Mouse (Mus musculus) midbrain, embryonic 11.5 days (tissue): ENCODE results near the gene Gm13277. TPM values are rescaled to one million over a fixed set of nuclear protein-coding genes. Genes with fewer than 3 reads are reported as not detected.
"Not testable (repeated sequence)": the region's sequence is repeated elsewhere in the genome, so short reads cannot be mapped to it uniquely, and the experiment has no call there.

ENCODE experiments used
- ATAC-seq: fragments of 200-750 bp; cut with Nextera tagmentation; 2 replicates; pipeline ENCODE4 v1.8.0; 2017; ENCODE audit warnings: moderate TSS enrichment, moderate library complexity; ENCODE audit not compliant: low FRiP score
- DNase-seq: peaks from one replicate; pipeline ENCODE4 v3.0.0; 2015; ENCODE audit warnings: low spot score; ENCODE audit errors: missing footprints
- H3K27ac ChIP-seq: fragments of 300-500 bp; sonication (generic); 2 replicates; pipeline ENCODE4 v1.5.1; 2014; ENCODE audit warnings: low read depth, low read length
- H3K27me3 ChIP-seq: fragments of 300-500 bp; sonication (generic); 2 replicates; pipeline ENCODE4 v1.6.1; 2014; ENCODE audit warnings: mild to moderate bottlenecking, low read length, moderate library complexity, mixed read lengths; ENCODE audit not compliant: control insufficient read depth, insufficient read depth
- H3K36me3 ChIP-seq: fragments of 300-500 bp; sonication (generic); 2 replicates; pipeline ENCODE4 v1.6.1; 2014; ENCODE audit warnings: mild to moderate bottlenecking, low read length, moderate library complexity, mixed read lengths; ENCODE audit not compliant: control insufficient read depth, insufficient read depth
- H3K4me1 ChIP-seq: fragments of 300-500 bp; sonication (generic); 2 replicates; pipeline ENCODE4 v1.6.1; 2014; ENCODE audit warnings: low read length; ENCODE audit not compliant: control insufficient read depth, insufficient read depth
- H3K4me2 ChIP-seq: fragments of 300-500 bp; sonication (generic); 2 replicates; pipeline ENCODE4 v1.6.1; 2014; ENCODE audit warnings: mild to moderate bottlenecking, moderate library complexity
- H3K4me3 ChIP-seq: fragments of 300-500 bp; sonication (generic); 2 replicates; pipeline ENCODE4 v1.5.1; 2014; ENCODE audit warnings: low read depth, low read length
- H3K9ac ChIP-seq: fragments of 300-500 bp; sonication (generic); 2 replicates; pipeline ENCODE4 v1.6.1; 2014; ENCODE audit warnings: low read length
- H3K9me3 ChIP-seq: fragments of 300-500 bp; sonication (generic); 2 replicates; pipeline ENCODE4 v1.6.1; 2016; ENCODE audit warnings: low read length; ENCODE audit not compliant: control insufficient read depth
- WGBS: fragments of 180-500 bp; shearing (Covaris S2); extraction: QIAGEN DNeasy Blood & Tissue Kit; methylation state at CpG from one replicate; pipeline ENCODE4 v1.1.7; 2014; 5-methylcytosine and 5-hydroxymethylcytosine counted together
- polyA plus RNA-seq: library from polyadenylated mRNA; unstranded; fragments of >200 nt; fragmentation: Nextera tagmentation; extraction: Ambion mirVana; gene quantifications from 2 replicates; pipeline ENCODE4 v1.2.1, GENCODE M21; 2014

The Gm13277 gene
- polyA plus RNA-seq, 1 experiment from 2014 or later, result not detected

- H3K9ac ChIP-seq, ATAC-seq, H3K27me3 ChIP-seq, H3K4me1 ChIP-seq, H3K4me3 ChIP-seq, H3K9me3 ChIP-seq, H3K36me3 ChIP-seq, H3K4me2 ChIP-seq, H3K27ac ChIP-seq: not testable (repeated sequence)
- peak; percentile 4 for DNase-seq
- WGBS, result 46% methylated on average over 14 of the region's 18 CpGs
Measured at GRCm38 (mm10) chr4:88780320-88780719, 8.1 kb upstream of the Gm13277 start.

GRCm38 (mm10) chr4:88781831-88782230 is 6.6 kb upstream of the Gm13277 start, which contains the start of gene Ifnz:
Gene Ifnz, plus strand, starts transcription at chr4:88782131.
- not testable (repeated sequence) for H3K4me3 ChIP-seq, H3K27me3 ChIP-seq, DNase-seq, ATAC-seq, H3K27ac ChIP-seq, H3K9ac ChIP-seq, H3K9me3 ChIP-seq, H3K36me3 ChIP-seq, H3K4me1 ChIP-seq
- 19% methylated on average over 3 of the region's 7 CpGs for WGBS
- peak within 1 kb of the TSS; percentile 23; the same call in 1 of the 2 replicates for H3K4me2 ChIP-seq

- H3K27ac ChIP-seq, H3K4me1 ChIP-seq, H3K9ac ChIP-seq, H3K9me3 ChIP-seq, H3K36me3 ChIP-seq, DNase-seq, ATAC-seq, H3K27me3 ChIP-seq, H3K4me3 ChIP-seq: not testable (repeated sequence)
- H3K4me2 ChIP-seq, result peak overlapping the region; percentile 23; the same call in 1 of the 2 replicates
- WGBS, result 3% methylated on average over 7 of the region's 31 CpGs
Measured at GRCm38 (mm10) chr4:88782335-88782734, 6.1 kb upstream of the Gm13277 start.

GRCm38 (mm10) chr4:88785409-88785808 is 3.0 kb upstream of the Gm13277 start, which contains the start of gene Gm13276:
Gene Gm13276, plus strand, starts transcription at chr4:88785709.
- H3K36me3 ChIP-seq, H3K27me3 ChIP-seq, H3K4me3 ChIP-seq, ATAC-seq, H3K9me3 ChIP-seq, DNase-seq, H3K4me1 ChIP-seq, H3K4me2 ChIP-seq, H3K9ac ChIP-seq, H3K27ac ChIP-seq: not testable (repeated sequence)
- no CpG with 5 or more reads among the region's 27 CpGs for WGBS

GRCm38 (mm10) chr4:88791250-88791649 is 2.8 kb downstream of the Gm13277 start, which contains the start of gene Gm13278:
Gene Gm13278, plus strand, starts transcription at chr4:88791550.
- not testable (repeated sequence) for H3K4me2 ChIP-seq, H3K9ac ChIP-seq, DNase-seq, ATAC-seq, H3K27me3 ChIP-seq, H3K36me3 ChIP-seq, H3K27ac ChIP-seq, H3K4me3 ChIP-seq, H3K9me3 ChIP-seq, H3K4me1 ChIP-seq
- WGBS, result no CpG with 5 or more reads among the region's 28 CpGs

GRCm38 (mm10) chr4:88793936-88794675 is 5.7 kb downstream of the Gm13277 start, which contains the start of gene Gm13275:
Gene Gm13275, plus strand, starts transcription at chr4:88794487.
- not testable (repeated sequence) for H3K27me3 ChIP-seq, H3K4me3 ChIP-seq, H3K9me3 ChIP-seq, H3K9ac ChIP-seq, DNase-seq, H3K36me3 ChIP-seq, H3K4me2 ChIP-seq, H3K27ac ChIP-seq, ATAC-seq, H3K4me1 ChIP-seq
- 0% methylated on average over 5 of the region's 52 CpGs for WGBS

- not testable (repeated sequence) for H3K4me3 ChIP-seq, H3K9ac ChIP-seq, ATAC-seq, DNase-seq, H3K27ac ChIP-seq, H3K36me3 ChIP-seq, H3K4me2 ChIP-seq, H3K9me3 ChIP-seq, H3K27me3 ChIP-seq, H3K4me1 ChIP-seq
- WGBS, result no CpG with 5 or more reads among the region's 28 CpGs
Measured at GRCm38 (mm10) chr4:88797097-88797496, 8.7 kb downstream of the Gm13277 start, which contains the start of gene Gm13279. Gene Gm13279, plus strand, starts transcription at chr4:88797397.

GRCm38 (mm10) chr4:88799365-88799764 is 10.9 kb downstream of the Gm13277 start, which contains the start of gene Gm13285:
Gene Gm13285, plus strand, starts transcription at chr4:88799665.
- H3K4me1 ChIP-seq, H3K4me2 ChIP-seq, H3K27me3 ChIP-seq, H3K36me3 ChIP-seq, H3K4me3 ChIP-seq, ATAC-seq, H3K27ac ChIP-seq, H3K9me3 ChIP-seq, DNase-seq, H3K9ac ChIP-seq: not testable (repeated sequence)
- 7% methylated on average over 3 of the region's 7 CpGs for WGBS

- H3K27me3 ChIP-seq, H3K4me2 ChIP-seq, H3K4me1 ChIP-seq, ATAC-seq, DNase-seq, H3K27ac ChIP-seq, H3K9me3 ChIP-seq, H3K36me3 ChIP-seq, H3K4me3 ChIP-seq, H3K9ac ChIP-seq: not testable (repeated sequence)
- WGBS, result no CpG with 5 or more reads among the region's 29 CpGs
Measured at GRCm38 (mm10) chr4:88802954-88803353, 14.5 kb downstream of the Gm13277 start, which contains the start of gene Gm13287. Gene Gm13287, plus strand, starts transcription at chr4:88803254.
